Mouse (Mus musculus) forebrain, embryonic 13.5 days (tissue): ENCODE results near the gene 2310034C09Rik. TPM values are rescaled to one million over a fixed set of nuclear protein-coding genes. Genes with fewer than 3 reads are reported as not detected.

Experiments
- polyA plus RNA-seq: library from polyadenylated mRNA; unstranded; fragments of >200 nt; fragmentation: Nextera tagmentation; extraction: Ambion mirVana; gene quantifications from 2 replicates; pipeline ENCODE4 v1.2.1, GENCODE M21; 2015

The 2310034C09Rik gene
- polyA plus RNA-seq, 1 experiment from 2014 or later: not detected

Other genes starting within 250 kb of the 2310034C09Rik start
- gene Cldn8, start 195.7 kb upstream of the 2310034C09Rik start, polyA plus RNA-seq: not detected in 2 replicates
- not detected in 2 replicates for gene Krtap24-1, start 146.6 kb upstream of the 2310034C09Rik start, polyA plus RNA-seq
- not detected in 2 replicates for gene 2310079G19Rik, start 131.2 kb upstream of the 2310034C09Rik start, polyA plus RNA-seq
- gene Krtap26-1, start 111.1 kb upstream of the 2310034C09Rik start, polyA plus RNA-seq: not detected in 2 replicates
- gene Krtap27-1, start 87.2 kb upstream of the 2310034C09Rik start, polyA plus RNA-seq: not detected in 2 replicates
- gene 2310061N02Rik, start 50.9 kb upstream of the 2310034C09Rik start, polyA plus RNA-seq: not detected in 2 replicates
- gene Krtap13-1, start 30.0 kb upstream of the 2310034C09Rik start, polyA plus RNA-seq: not detected in 2 replicates
- gene Krtap13, start 7.2 kb upstream of the 2310034C09Rik start, polyA plus RNA-seq: not detected in 2 replicates
- gene 2310057N15Rik, start 15.4 kb downstream of the 2310034C09Rik start, polyA plus RNA-seq: not detected in 2 replicates
- gene Gm5965, start 19.0 kb downstream of the 2310034C09Rik start, polyA plus RNA-seq: not detected in 2 replicates
- not detected in 2 replicates for gene Gm20741, start 53.4 kb downstream of the 2310034C09Rik start, polyA plus RNA-seq
- gene Krtap15, start 61.4 kb downstream of the 2310034C09Rik start, polyA plus RNA-seq: not detected in 2 replicates
- gene Krtap14, start 67.3 kb downstream of the 2310034C09Rik start, polyA plus RNA-seq: not detected in 2 replicates
- not detected in 2 replicates for gene Krtap19-1, start 110.6 kb downstream of the 2310034C09Rik start, polyA plus RNA-seq
- not detected in 2 replicates for gene Krtap19-2, start 115.4 kb downstream of the 2310034C09Rik start, polyA plus RNA-seq
- gene Krtap19-3, start 119.2 kb downstream of the 2310034C09Rik start, polyA plus RNA-seq: not detected in 2 replicates
- not detected in 2 replicates for gene Krtap19-4, start 126.2 kb downstream of the 2310034C09Rik start, polyA plus RNA-seq
- gene Krtap19-5, start 137.6 kb downstream of the 2310034C09Rik start, polyA plus RNA-seq: not detected in 2 replicates
- gene Krtap19-9b, start 173.4 kb downstream of the 2310034C09Rik start, polyA plus RNA-seq: not detected in 2 replicates
- gene Krtap16-3, start 204.0 kb downstream of the 2310034C09Rik start, polyA plus RNA-seq: not detected in 2 replicates